Mouse (Mus musculus) myocyte (in vitro differentiated cells): ENCODE measurements around the gene Htr5b.

Source experiments
- CEBPB ChIP-seq: IDR thresholded peaks from 2 replicates; pipeline ENCODE4 v1.6.1; 2011; ENCODE audit warnings: mild to moderate bottlenecking, moderate library complexity; ENCODE audit not compliant: poor library complexity, insufficient read depth, severe bottlenecking
- E2F4 ChIP-seq: IDR thresholded peaks from one replicate; pipeline ENCODE4 v1.6.1; 2011; ENCODE audit warnings: mild to moderate bottlenecking, control low read depth, moderate library complexity; ENCODE audit not compliant: insufficient read depth
- MAX ChIP-seq: IDR thresholded peaks from one replicate; pipeline ENCODE4 v1.6.1; 2011; ENCODE audit warnings: low read depth, mild to moderate bottlenecking, control low read depth
- MYOD1 ChIP-seq, 3 experiments: IDR thresholded peaks; one replicate each; pipeline ENCODE4 v1.6.1; 2011; ENCODE audit warnings: control low read depth in 2 of 3, low read depth in 2 of 3, mild to moderate bottlenecking in 2 of 3, moderate library complexity in 1 of 3; ENCODE audit not compliant: insufficient read length in 2 of 3, control insufficient read depth in 1 of 3
- MYOG ChIP-seq, 3 experiments: IDR thresholded peaks; one replicate each; pipeline ENCODE4 v1.6.1; 2011; ENCODE audit warnings: control low read depth in 2 of 3, low read depth in 2 of 3, mild to moderate bottlenecking in 2 of 3; ENCODE audit not compliant: insufficient read length in 2 of 3, control insufficient read depth in 1 of 3, insufficient read depth in 1 of 3
- POLR2A ChIP-seq: IDR thresholded peaks from one replicate; pipeline ENCODE4 v1.6.1; 2011; ENCODE audit warnings: low read depth, mild to moderate bottlenecking, control low read depth, moderate library complexity; ENCODE audit not compliant: insufficient read length
- POLR2AphosphoS2 ChIP-seq: IDR thresholded peaks from one replicate; pipeline ENCODE4 v1.6.1; 2011; ENCODE audit warnings: low read depth, control low read depth; ENCODE audit not compliant: insufficient read length
- REST ChIP-seq: IDR thresholded peaks from one replicate; pipeline ENCODE4 v1.6.1; 2011; ENCODE audit warnings: mild to moderate bottlenecking, control low read depth, moderate library complexity; ENCODE audit not compliant: insufficient read depth, insufficient read length
- SRF ChIP-seq: IDR thresholded peaks from one replicate; pipeline ENCODE4 v1.6.1; 2011; ENCODE audit warnings: low read depth; ENCODE audit not compliant: control insufficient read depth, insufficient read length
- TCF12 ChIP-seq: IDR thresholded peaks from one replicate; pipeline ENCODE4 v1.6.1; 2011; ENCODE audit warnings: mild to moderate bottlenecking, control low read depth; ENCODE audit not compliant: poor library complexity, insufficient read depth, severe bottlenecking
- TCF3 ChIP-seq: IDR thresholded peaks from one replicate; pipeline ENCODE4 v1.6.1; 2011; ENCODE audit warnings: low read depth, control low read depth; ENCODE audit not compliant: insufficient read length
- USF1 ChIP-seq: IDR thresholded peaks from one replicate; pipeline ENCODE4 v1.6.1; 2011; ENCODE audit warnings: low read depth, mild to moderate bottlenecking, control low read depth, moderate library complexity

DNA sequence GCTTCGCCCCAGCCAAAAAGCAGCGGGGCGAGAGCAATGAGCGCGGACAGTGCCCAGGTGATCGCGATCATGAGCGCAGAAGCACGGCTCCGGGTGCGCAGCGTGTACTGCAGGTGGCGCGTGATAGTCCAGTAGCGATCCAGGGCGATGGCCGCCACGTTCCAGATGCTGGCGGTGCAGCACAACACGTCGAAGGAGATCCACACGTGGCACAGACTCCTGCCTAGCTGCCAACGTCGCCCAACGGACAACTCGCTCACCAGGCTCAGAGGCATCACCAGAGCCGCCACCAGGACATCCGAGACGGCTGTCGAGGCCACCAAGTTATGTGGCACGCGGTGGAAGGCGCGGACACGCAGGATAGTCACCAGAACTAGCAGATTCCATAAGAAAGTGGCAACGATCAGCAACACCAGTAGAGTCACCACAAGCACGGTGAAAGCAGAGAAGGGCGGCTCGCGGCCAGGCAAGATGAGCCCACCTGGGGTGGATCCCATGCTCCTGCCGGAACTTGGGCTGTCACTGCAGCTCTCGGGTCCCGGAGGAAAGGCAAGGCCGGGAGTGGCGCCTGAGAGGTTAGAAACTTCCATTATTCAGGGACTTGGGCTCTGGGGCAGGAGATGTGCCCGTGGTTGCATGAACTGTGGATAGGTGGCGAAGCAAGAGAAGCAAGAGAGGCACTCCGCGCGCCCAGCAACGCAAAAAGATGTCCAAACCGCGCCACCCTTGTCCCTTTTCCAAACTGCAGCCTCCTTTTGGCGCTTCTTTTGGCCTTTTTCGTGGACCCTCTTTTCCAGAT is 466 bp downstream of the Htr5b start:
- no peak for TF ChIP-seq POLR2A
- no peak for TF ChIP-seq MYOD1 (IDR thresholded peaks at IDR 0.05; ENCODE audit: control insufficient read depth in 1 of 3, insufficient read length in 2 of 3, low read depth in 2 of 3)
- TF ChIP-seq POLR2AphosphoS2, result no peak
- no peak for TF ChIP-seq TCF12
- TF ChIP-seq E2F4, result no peak
- no peak for TF ChIP-seq USF1
- no peak for TF ChIP-seq CEBPB
- no peak for TF ChIP-seq MAX
- no peak for TF ChIP-seq MYOG (IDR thresholded peaks at IDR 0.05; ENCODE audit: control insufficient read depth in 1 of 3, insufficient read depth in 1 of 3, insufficient read length in 2 of 3, low read depth in 2 of 3)
- no peak for TF ChIP-seq SRF
- no peak for TF ChIP-seq REST
- TF ChIP-seq TCF3, result no peak
